Mouse (Mus musculus) cerebellum, adult 2 months (tissue): ENCODE measurements at regions not wholly inside any gene's neighbourhood (a gene's known extent, or its start where the extent isn't known, plus 50 kb on each side); places are given as distances from the start of the nearest gene placed in this dataset.

Experiments used
- CTCF ChIP-seq: fragments of 200-500 bp; IDR thresholded peaks from 2 replicates; pipeline ENCODE4 v1.5.1; 2011; ENCODE audit warnings: low read depth, mild to moderate bottlenecking, control low read depth, low read length, moderate library complexity, borderline replicate concordance; ENCODE audit not compliant: insufficient read depth
- POLR2A ChIP-seq: fragments of 200-500 bp; IDR thresholded peaks from 2 replicates; pipeline ENCODE4 v1.6.1; 2011; ENCODE audit warnings: low read length, control low read depth, borderline replicate concordance; ENCODE audit not compliant: insufficient read depth

DNA sequence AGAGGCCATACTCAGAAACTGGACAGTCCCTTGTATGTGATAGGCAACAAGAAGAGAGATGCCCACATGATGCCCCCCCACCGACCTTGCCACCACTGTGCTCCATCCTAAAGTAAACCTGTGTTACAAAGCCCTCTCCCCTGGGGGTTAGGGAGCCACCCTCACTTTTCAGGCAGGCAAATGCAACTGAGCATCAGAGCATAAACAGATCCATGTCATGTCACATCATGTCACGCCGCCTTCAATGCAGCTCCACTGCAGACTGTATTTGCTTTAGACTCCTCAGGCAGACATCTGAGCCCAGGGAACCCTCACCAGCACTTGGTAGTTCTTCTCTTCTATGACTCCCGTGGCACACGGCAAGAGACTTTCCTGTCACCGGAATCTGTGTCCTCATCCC, 98.6 kb upstream of the Atg10 start:
- TF ChIP-seq CTCF (no peak), POLR2A (no peak)
